Mouse (Mus musculus): ENCODE data around the gene Csnk1g2.

DNA sequence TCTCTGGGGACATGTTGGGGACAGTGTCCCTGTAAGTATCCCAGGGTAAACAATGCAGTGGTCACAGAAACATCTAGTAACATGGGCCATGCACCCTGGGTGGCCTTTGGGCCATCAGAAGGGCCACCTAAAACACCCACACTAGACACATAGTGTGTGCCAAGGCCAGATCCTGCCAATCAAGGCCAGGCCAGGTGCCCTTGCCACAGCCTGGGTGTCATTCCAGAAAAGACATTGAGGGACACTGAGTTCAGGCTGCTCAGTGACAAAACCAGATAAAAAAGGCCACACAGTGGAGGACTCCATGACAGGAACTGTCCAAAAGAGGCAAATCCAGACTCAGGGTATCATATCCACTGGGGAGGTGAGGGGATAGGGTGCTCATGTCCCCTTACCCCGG lies 61.0 kb downstream of the Csnk1g2 start:
- TF ChIP-seq CTCF (IDR thresholded peaks at IDR 0.05; ENCODE audit: extremely low read depth, insufficient read depth, low read length), result no peak
- no peak for TF ChIP-seq POLR2A (IDR thresholded peaks at IDR 0.05; ENCODE audit: extremely low read depth, insufficient read depth, low read length)

All from cortical plate, adult 2 months (tissue).